ENCODE assay signal across 21 mouse cellular contexts in the genomic region with DNA sequence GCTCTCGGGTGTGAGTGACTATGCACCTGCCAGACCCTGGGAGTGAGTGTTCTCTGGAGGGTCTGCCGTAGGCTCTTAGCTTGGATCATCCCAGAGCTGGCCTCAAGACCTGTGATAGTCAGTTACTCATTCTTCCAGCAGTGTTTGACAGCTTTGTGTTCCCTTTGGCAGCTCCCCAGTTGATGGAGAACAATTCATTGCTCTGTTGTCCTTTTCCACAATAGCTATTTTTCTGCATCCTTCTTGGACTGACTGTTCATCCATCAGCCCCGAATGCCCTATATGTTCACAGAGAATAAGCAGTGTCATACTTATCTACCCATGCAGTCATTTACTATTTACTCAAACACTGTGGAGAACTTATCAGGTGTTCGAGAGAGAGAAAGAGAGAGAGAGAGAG.
DNase-seq lines count a peak whose midpoint lies in the region; TF ChIP-seq lines count a peak whose summit lies in the region.
"Had no signal": no experiment of that assay in that cellular context is flagged by ENCODE, and none has a peak within 500 bp of the region (broad histone marks: within the 10 kb centered on the region; RNA-seq: fewer than 3 reads in every experiment).

No protein-coding gene starts in this region.

- 0 out of 2 replicates have a peak overlapping the region, but pooled peaks have one; percentile 47 for H3K27ac ChIP-seq in cerebellum, adult 2 months (ENCODE audit: insufficient read depth, low read length)
- H3K27ac ChIP-seq: embryonic facial prominence, embryonic 10.5 days; embryonic facial prominence, embryonic 12.5 days; forebrain, embryonic 13.5 days; forebrain, embryonic 15.5 days had no signal

- no peak for DNase-seq in cerebellum, adult 2 months
- DNase-seq in cerebellum, adult 8-10 months = no peak
- DNase-seq in layer of hippocampus, adult 11-12 months (ENCODE audit: low spot score) = peak; percentile 31
- no peak for DNase-seq in layer of hippocampus, postnatal 25 days (ENCODE audit: extremely low spot score in 1 of 2, low spot score in 1 of 2)
- DNase-seq in brain, adult 2 months (ENCODE audit: low read depth, low spot score) = peak; percentile 79
- DNase-seq in cerebellum, adult 18-20 months = no peak
- DNase-seq: adrenal gland, adult 8-10 months; adrenal gland, postnatal 14 days; adrenal gland, postnatal 36 days; B cell, adult 2 months; cerebellum, adult 11 months; cerebellum, adult 9-10 months; cerebellum, postnatal 10 days; cerebellum, postnatal 25 days; forebrain, postnatal 0 days had no signal

- TF ChIP-seq POLR2A in cerebellum, adult 2 months (IDR thresholded peaks at IDR 0.05; ENCODE audit: borderline replicate concordance, insufficient read depth, low read length) = no peak

- no peak for TF ChIP-seq CTCF in cerebellum, adult 2 months (IDR thresholded peaks at IDR 0.05; ENCODE audit: borderline replicate concordance, insufficient read depth, low read depth, low read length)

- 77% methylated on average over 4 of the region's 4 CpGs for WGBS in cerebellum, adult 2 months

- no peak overlapping the region for H3K4me3 ChIP-seq in cerebellum, adult 2 months (replicated peaks; ENCODE audit: insufficient read depth, low read depth, low read length)
- H3K4me3 ChIP-seq: embryonic facial prominence, embryonic 10.5 days; embryonic facial prominence, embryonic 12.5 days; forebrain, embryonic 13.5 days; forebrain, embryonic 15.5 days had no signal

- H3K27me3 ChIP-seq in cerebellum, adult 2 months (ENCODE audit: control insufficient read depth, insufficient read depth, low read length) = no peaks in the 10 kb centered on the region
- H3K27me3 ChIP-seq: CH12.LX; embryonic facial prominence, embryonic 12.5 days; forebrain, embryonic 13.5 days; forebrain, embryonic 15.5 days; Patski had no signal

- H3K4me1 ChIP-seq in cerebellum, adult 2 months (ENCODE audit: control insufficient read depth, insufficient read depth, low read length) = no peaks in the 10 kb centered on the region
- H3K4me1 ChIP-seq: embryonic facial prominence, embryonic 10.5 days; embryonic facial prominence, embryonic 12.5 days; forebrain, embryonic 13.5 days; forebrain, embryonic 15.5 days had no signal

Comparison
In these comparisons a context has a peak if more than half of its experiments do, and no peak if none do; other contexts are left out.
1. DNase-seq: peak in layer of hippocampus, adult 11-12 months (single experiment) and brain, adult 2 months (single experiment); none in cerebellum, adult 2 months (0 of 2), cerebellum, adult 8-10 months (single experiment), layer of hippocampus, postnatal 25 days (0 of 2) and cerebellum, adult 18-20 months (0 of 2).